Mouse (Mus musculus): ENCODE data around the gene RPS10-NUDT3. TPM values are rescaled to one million over a fixed set of nuclear protein-coding genes. Genes with fewer than 3 reads are reported as not detected.

RPS10-NUDT3 gene
- polyA plus RNA-seq, 1 experiment from 2014 or later, result not detected

GRCm38 (mm10) chr17:27629249-27630020, 5.6 kb downstream of the RPS10-NUDT3 start:
- no peaks in the 10 kb centered on the region for H3K27me3 ChIP-seq (ENCODE audit: control insufficient read depth, insufficient read depth, low read depth, low read length)
- no peaks in the 10 kb centered on the region for H3K9me3 ChIP-seq (replicated peaks; ENCODE audit: control insufficient read depth, low read length, poor library complexity, severe bottlenecking)
- peaks cover 20% of the 10 kb centered on the region for H3K36me3 ChIP-seq (ENCODE audit: control insufficient read depth, insufficient read depth, low read length)
- peaks cover 12% of the 10 kb centered on the region for H3K4me1 ChIP-seq (ENCODE audit: control insufficient read depth, insufficient read depth, low read length)
- no peak overlapping the region for H3K27ac ChIP-seq (ENCODE audit: low read length)
- 0 out of 2 replicates have a peak, but pooled peaks have one; percentile 22 for ATAC-seq
- H3K9ac ChIP-seq (ENCODE audit: low read depth, low read length), result no peak overlapping the region
- WGBS, result 71% methylated on average over 2 of the region's 2 CpGs
- no peak overlapping the region for H3K4me2 ChIP-seq (ENCODE audit: low read length)
- H3K4me3 ChIP-seq (ENCODE audit: low read depth, low read length), result no peak overlapping the region

DNA sequence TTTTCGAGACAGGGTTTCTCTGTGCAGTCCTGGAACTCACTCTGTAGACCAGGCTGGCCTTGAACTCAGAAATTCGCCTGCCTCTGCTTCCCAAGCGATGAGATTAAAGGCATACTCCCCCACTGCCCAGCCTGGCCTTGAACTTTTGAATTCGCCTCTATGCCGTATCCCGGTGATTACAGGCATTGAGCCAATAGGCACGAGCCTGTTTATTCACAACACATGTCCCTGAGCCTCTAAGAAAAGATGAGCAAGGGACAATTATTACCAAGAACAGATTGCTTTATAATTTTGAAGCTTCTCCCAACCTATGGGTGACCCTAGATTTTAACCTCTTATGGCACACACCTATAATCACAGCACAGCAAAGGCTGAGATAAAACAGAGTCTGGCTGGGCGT, 6.6 kb downstream of the RPS10-NUDT3 start:
- Histone ChIP-seq H3K27ac (ENCODE audit: low read length) (no peak overlapping the region), H3K4me2 (ENCODE audit: low read length) (no peak overlapping the region), H3K4me3 (ENCODE audit: low read depth, low read length) (no peak overlapping the region), H3K4me1 (ENCODE audit: control insufficient read depth, insufficient read depth, low read length) (peaks cover 7% of the 10 kb centered on the region), H3K36me3 (ENCODE audit: control insufficient read depth, insufficient read depth, low read length) (peaks cover 20% of the 10 kb centered on the region), H3K9ac (ENCODE audit: low read depth, low read length) (no peak overlapping the region), H3K27me3 (ENCODE audit: control insufficient read depth, insufficient read depth, low read depth, low read length) (no peaks in the 10 kb centered on the region), H3K9me3 (replicated peaks; ENCODE audit: control insufficient read depth, low read length, poor library complexity, severe bottlenecking) (no peaks in the 10 kb centered on the region)
- WGBS, result 90% methylated on average over 8 of the region's 8 CpGs
- ATAC-seq, result no peak

DNA sequence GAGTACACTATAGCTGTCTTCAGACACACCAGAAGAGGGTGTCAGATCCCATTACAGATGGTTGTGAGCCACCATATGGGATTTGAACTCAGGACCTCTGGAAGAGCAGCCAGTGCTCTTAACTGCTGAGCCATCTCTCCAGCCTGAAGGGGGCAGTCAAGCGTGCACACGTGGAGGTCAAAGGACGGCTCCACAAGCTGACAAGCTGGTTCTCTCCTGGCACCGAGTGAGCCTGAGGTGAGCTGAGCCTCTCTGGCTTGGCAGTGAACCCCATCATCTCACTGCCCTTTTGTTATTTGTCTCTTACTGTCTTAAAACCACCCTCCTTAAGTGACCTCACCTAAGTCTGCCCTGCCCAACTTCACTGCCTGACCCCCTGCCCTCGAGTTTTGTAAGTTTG, 7.6 kb downstream of the RPS10-NUDT3 start:
- no peak overlapping the region for H3K27ac ChIP-seq (ENCODE audit: low read length)

DNA sequence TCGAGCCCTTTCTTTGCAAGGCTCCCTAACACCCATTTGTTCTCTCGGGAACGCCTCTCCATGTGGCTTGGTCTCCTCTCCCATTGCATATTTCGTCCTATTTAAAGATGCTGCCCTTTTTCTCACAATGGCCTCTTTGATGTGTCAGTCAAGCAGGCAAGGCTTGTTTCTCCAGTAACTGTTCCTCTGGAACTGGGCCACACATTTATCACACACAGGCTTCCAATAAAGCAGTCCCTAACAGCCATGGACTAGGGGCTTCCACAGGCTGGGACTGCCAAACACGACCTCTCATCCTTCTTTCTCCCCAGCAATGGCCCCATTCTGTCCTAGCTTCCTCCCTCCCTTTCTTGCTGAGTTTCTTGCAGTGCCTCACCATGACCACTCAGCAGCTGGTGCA, 8.3 kb downstream of the RPS10-NUDT3 start:
- 0 out of 2 replicates have a peak, but pooled peaks have one; percentile 22 for ATAC-seq
- Histone ChIP-seq H3K9ac (ENCODE audit: low read depth, low read length) (no peak overlapping the region), H3K4me1 (ENCODE audit: control insufficient read depth, insufficient read depth, low read length) (peaks cover 6% of the 10 kb centered on the region; the same call in 1 of the 2 replicates), H3K4me3 (ENCODE audit: low read depth, low read length) (no peak overlapping the region), H3K27me3 (ENCODE audit: control insufficient read depth, insufficient read depth, low read depth, low read length) (no peaks in the 10 kb centered on the region), H3K4me2 (ENCODE audit: low read length) (no peak overlapping the region), H3K9me3 (replicated peaks; ENCODE audit: control insufficient read depth, low read length, poor library complexity, severe bottlenecking) (no peaks in the 10 kb centered on the region), H3K27ac (ENCODE audit: low read length) (no peak overlapping the region), H3K36me3 (ENCODE audit: control insufficient read depth, insufficient read depth, low read length) (peaks cover 11% of the 10 kb centered on the region)
- 10% methylated on average over 5 of the region's 5 CpGs for WGBS

More for the DNA sequence above, 7.6 kb downstream of the RPS10-NUDT3 start:
- H3K9me3 ChIP-seq (replicated peaks; ENCODE audit: control insufficient read depth, low read length, poor library complexity, severe bottlenecking), result no peaks in the 10 kb centered on the region
- peaks cover 6% of the 10 kb centered on the region; the same call in 1 of the 2 replicates for H3K4me1 ChIP-seq (ENCODE audit: control insufficient read depth, insufficient read depth, low read length)
- no peaks in the 10 kb centered on the region for H3K27me3 ChIP-seq (ENCODE audit: control insufficient read depth, insufficient read depth, low read depth, low read length)
- H3K36me3 ChIP-seq (ENCODE audit: control insufficient read depth, insufficient read depth, low read length), result peaks cover 17% of the 10 kb centered on the region
- no peak overlapping the region for H3K4me2 ChIP-seq (ENCODE audit: low read length)
- H3K9ac ChIP-seq (ENCODE audit: low read depth, low read length), result no peak overlapping the region
- ATAC-seq, result no peak
- H3K4me3 ChIP-seq (ENCODE audit: low read depth, low read length), result no peak overlapping the region
- WGBS, result 50% methylated on average over 5 of the region's 5 CpGs

DNA sequence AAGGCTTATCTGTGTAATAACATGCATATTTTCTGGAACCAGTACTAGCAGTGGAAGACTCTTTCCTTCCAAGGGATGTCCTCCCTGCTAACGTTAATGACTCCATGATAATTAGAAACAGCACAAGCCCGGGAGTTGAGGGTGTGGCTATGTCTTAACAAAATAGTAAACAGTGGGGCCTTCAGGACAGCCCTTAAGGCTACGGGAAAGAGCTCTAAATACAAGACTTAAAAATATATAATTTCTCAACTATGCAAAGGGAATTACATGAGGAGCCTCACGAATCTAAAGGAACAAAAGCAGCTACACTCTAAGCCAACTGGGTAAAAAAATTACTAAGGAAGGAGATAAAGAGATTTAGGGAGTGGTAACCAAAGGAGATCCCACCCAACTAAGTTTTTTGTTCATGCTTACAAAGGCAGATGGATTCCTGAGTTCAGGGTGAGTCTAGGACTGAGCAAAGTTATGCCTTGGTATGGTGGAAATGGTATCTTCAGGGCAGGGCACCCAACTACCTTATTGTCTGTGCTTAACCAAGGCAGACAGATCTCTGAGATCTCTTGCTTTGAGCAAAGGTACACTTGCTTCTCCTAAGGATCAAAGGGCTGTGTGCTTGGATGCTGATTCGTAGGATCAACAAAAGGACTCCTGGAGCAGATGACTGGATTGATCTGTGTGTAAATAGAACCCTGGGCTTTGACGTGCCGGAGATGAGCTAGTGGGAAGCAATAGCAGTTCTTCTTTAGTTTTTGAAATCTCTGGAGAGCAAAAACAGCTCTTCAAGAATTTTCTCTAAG, 9.4 kb downstream of the RPS10-NUDT3 start:
- H3K4me1 ChIP-seq (ENCODE audit: control insufficient read depth, insufficient read depth, low read length), result peaks cover 13% of the 10 kb centered on the region
- 34% methylated on average over 7 of the region's 7 CpGs for WGBS
- no peaks in the 10 kb centered on the region for H3K9me3 ChIP-seq (replicated peaks; ENCODE audit: control insufficient read depth, low read length, poor library complexity, severe bottlenecking)
- no peak overlapping the region for H3K4me2 ChIP-seq (ENCODE audit: low read length)
- H3K27ac ChIP-seq (ENCODE audit: low read length), result no peak overlapping the region
- H3K27me3 ChIP-seq (ENCODE audit: control insufficient read depth, insufficient read depth, low read depth, low read length), result no peaks in the 10 kb centered on the region
- H3K9ac ChIP-seq (ENCODE audit: low read depth, low read length), result no peak overlapping the region
- no peak for ATAC-seq
- H3K4me3 ChIP-seq (ENCODE audit: low read depth, low read length), result no peak overlapping the region
- peaks cover 2% of the 10 kb centered on the region; the same call in 1 of the 2 replicates for H3K36me3 ChIP-seq (ENCODE audit: control insufficient read depth, insufficient read depth, low read length)

- peaks cover 26% of the 10 kb centered on the region for H3K4me1 ChIP-seq (ENCODE audit: control insufficient read depth, insufficient read depth, low read length)
- peak within 1 kb of the TSS; percentile 89 for H3K4me2 ChIP-seq (ENCODE audit: low read length)
- WGBS, result 8% methylated on average over 78 of the region's 91 CpGs
- H3K27me3 ChIP-seq (ENCODE audit: control insufficient read depth, insufficient read depth, low read depth, low read length), result no peaks in the 10 kb centered on the region
- ATAC-seq, result peak; percentile 89
- no peaks in the 10 kb centered on the region for H3K9me3 ChIP-seq (replicated peaks; ENCODE audit: control insufficient read depth, low read length, poor library complexity, severe bottlenecking)
- H3K27ac ChIP-seq (ENCODE audit: low read length), result peak within 1 kb of the TSS; percentile 99
- H3K4me3 ChIP-seq (ENCODE audit: low read depth, low read length), result peak within 1 kb of the TSS; percentile 97
- peak within 1 kb of the TSS; percentile 92 for H3K9ac ChIP-seq (ENCODE audit: low read depth, low read length)
- H3K36me3 ChIP-seq (ENCODE audit: control insufficient read depth, insufficient read depth, low read length), result no peaks in the 10 kb centered on the region
Measured at GRCm38 (mm10) chr17:27623360-27624326, 11.4 kb downstream of the RPS10-NUDT3 start, which contains the start of gene Nudt3. TSS of gene Nudt3 (minus strand) at chr17:27623495.

DNA sequence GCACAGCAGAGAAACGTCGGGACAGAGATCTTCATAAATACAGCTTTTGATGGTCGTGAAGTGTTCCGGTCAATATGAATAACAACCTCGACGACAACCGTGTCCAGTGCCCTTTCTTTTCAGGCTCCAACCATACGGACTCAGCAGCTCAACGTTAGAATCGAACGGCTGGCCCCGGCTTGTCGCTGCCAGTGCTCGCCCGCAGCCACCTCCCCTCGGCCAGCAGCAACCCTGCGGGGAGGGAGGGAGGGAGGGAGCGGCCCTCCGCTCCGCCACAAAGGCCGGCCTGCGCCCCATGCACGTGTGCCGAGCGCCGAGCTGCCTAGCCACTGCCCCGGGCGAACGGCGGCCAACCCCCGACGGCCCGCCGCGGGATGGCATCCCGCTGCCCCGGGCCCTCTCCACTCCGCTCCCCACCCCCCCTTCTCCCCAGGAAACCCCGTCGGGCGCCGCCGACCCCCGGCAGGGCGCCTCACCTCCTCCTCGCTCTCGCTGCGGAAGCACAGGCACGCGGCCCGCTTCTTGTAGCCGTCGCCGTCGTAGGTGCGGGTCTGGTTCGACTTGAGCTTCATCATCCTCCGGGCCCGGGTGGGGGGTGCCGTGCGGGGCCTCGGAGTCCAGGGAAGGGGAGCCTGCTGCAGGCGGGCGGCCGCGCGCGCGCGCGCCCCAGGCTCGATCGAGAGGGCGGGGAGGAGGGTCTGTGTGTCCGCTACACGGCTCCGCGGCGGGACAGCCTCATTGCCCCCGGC, 12.2 kb downstream of the RPS10-NUDT3 start:
- H3K36me3 ChIP-seq (ENCODE audit: control insufficient read depth, insufficient read depth, low read length), result no peaks in the 10 kb centered on the region
- no peaks in the 10 kb centered on the region for H3K9me3 ChIP-seq (replicated peaks; ENCODE audit: control insufficient read depth, low read length, poor library complexity, severe bottlenecking)
- peak overlapping the region; percentile 89 for H3K4me2 ChIP-seq (ENCODE audit: low read length)
- WGBS, result under 1% methylated on average over 51 of the region's 80 CpGs
- H3K4me3 ChIP-seq (ENCODE audit: low read depth, low read length), result peak overlapping the region; percentile 97
- H3K9ac ChIP-seq (ENCODE audit: low read depth, low read length), result peak overlapping the region; percentile 92
- peak; percentile 49 for ATAC-seq
- no peaks in the 10 kb centered on the region for H3K27me3 ChIP-seq (ENCODE audit: control insufficient read depth, insufficient read depth, low read depth, low read length)
- H3K4me1 ChIP-seq (ENCODE audit: control insufficient read depth, insufficient read depth, low read length), result peaks cover 26% of the 10 kb centered on the region
- H3K27ac ChIP-seq (ENCODE audit: low read length), result peak overlapping the region; percentile 99

Data from midbrain, embryonic 16.5 days (tissue).